Comparison of ENCODE assay signal across 33 mouse cellular contexts in the genomic region with DNA sequence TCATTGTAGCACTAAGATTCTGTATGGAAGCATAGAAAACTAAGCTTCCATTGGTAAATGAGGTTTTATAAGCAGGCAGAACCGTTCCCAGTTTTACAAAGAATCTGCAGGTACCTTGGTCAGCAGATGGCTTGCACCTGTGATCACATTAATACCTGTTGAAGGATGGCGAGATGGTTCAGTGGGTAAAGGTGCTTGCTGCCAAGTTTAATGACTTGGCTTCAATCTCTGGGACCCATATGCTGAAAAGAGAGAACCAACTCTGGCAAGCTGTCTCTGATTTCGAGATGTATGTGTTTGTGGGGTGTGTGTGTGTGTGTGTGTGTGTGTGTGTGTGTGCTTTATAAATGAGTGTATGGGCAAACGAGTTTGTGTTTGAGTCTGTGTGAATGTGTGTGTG. TPM values are rescaled to one million over a fixed set of nuclear protein-coding genes. Genes with fewer than 3 reads are reported as not detected.
DNase-seq lines count a peak whose midpoint lies in the region; ATAC-seq and TF ChIP-seq lines count a peak whose summit lies in the region.
"Had no signal": no experiment of that assay in that cellular context is flagged by ENCODE, and none has a peak within 500 bp of the region (broad histone marks: within the 10 kb centered on the region; RNA-seq: fewer than 3 reads in every experiment).

No protein-coding gene starts in this region.

- no peak for TF ChIP-seq CTCF in forebrain, postnatal 0 days (IDR thresholded peaks at IDR 0.05; ENCODE audit: low read depth)
- no peak for TF ChIP-seq CTCF in hindbrain, postnatal 0 days (IDR thresholded peaks at IDR 0.05; ENCODE audit: low read depth)
- TF ChIP-seq CTCF in brain, embryonic 14.5 days (IDR thresholded peaks at IDR 0.05; ENCODE audit: borderline replicate concordance, extremely low read depth, insufficient read depth, insufficient read length), result no peak

- H3K4me1 ChIP-seq in forebrain, embryonic 14.5 days (ENCODE audit: control insufficient read depth, insufficient read depth, low read length), result no peaks in the 10 kb centered on the region
- no peaks in the 10 kb centered on the region for H3K4me1 ChIP-seq in forebrain, postnatal 0 days (ENCODE audit: insufficient read depth)
- H3K4me1 ChIP-seq in hindbrain, postnatal 0 days (ENCODE audit: insufficient read depth, low read length), result no peaks in the 10 kb centered on the region
- no peaks in the 10 kb centered on the region for H3K4me1 ChIP-seq in hindbrain, embryonic 13.5 days (replicated peaks)
- H3K4me1 ChIP-seq: embryonic facial prominence, embryonic 12.5 days; embryonic facial prominence, embryonic 15.5 days; forebrain, embryonic 15.5 days; heart, embryonic 10.5 days; heart, embryonic 13.5 days had no signal

- H3K36me3 ChIP-seq in forebrain, embryonic 14.5 days (ENCODE audit: control insufficient read depth, insufficient read depth, low read length), result no peaks in the 10 kb centered on the region
- H3K36me3 ChIP-seq in forebrain, postnatal 0 days (ENCODE audit: insufficient read depth), result no peaks in the 10 kb centered on the region
- no peaks in the 10 kb centered on the region for H3K36me3 ChIP-seq in hindbrain, postnatal 0 days (ENCODE audit: insufficient read depth, low read length)
- no peaks in the 10 kb centered on the region for H3K36me3 ChIP-seq in hindbrain, embryonic 13.5 days
- H3K36me3 ChIP-seq: embryonic facial prominence, embryonic 12.5 days; embryonic facial prominence, embryonic 15.5 days; forebrain, embryonic 15.5 days; heart, embryonic 10.5 days; heart, embryonic 13.5 days had no signal

- no peak for ATAC-seq in forebrain, embryonic 14.5 days
- ATAC-seq in forebrain, postnatal 0 days, result no peak
- ATAC-seq in hindbrain, postnatal 0 days, result no peak
- ATAC-seq in hindbrain, embryonic 13.5 days (ENCODE audit: low FRiP score), result no peak
- ATAC-seq: activated CD4-positive, CD25-positive, alpha-beta regulatory T cell, adult 4 months; CD4-positive, CD25-positive, alpha-beta regulatory T cell, adult 4 months; forebrain, embryonic 15.5 days; inflammation-experienced regulatory T-cells, adult 6 months; intestine, embryonic 16.5 days had no signal

- no peak overlapping the region for H3K4me2 ChIP-seq in forebrain, embryonic 14.5 days (ENCODE audit: low read length)
- H3K4me2 ChIP-seq in forebrain, postnatal 0 days (ENCODE audit: low read depth), result no peak overlapping the region
- no peak overlapping the region for H3K4me2 ChIP-seq in hindbrain, postnatal 0 days (ENCODE audit: low read depth, low read length)
- H3K4me2 ChIP-seq in hindbrain, embryonic 13.5 days, result no peak overlapping the region
- H3K4me2 ChIP-seq: embryonic facial prominence, embryonic 12.5 days; embryonic facial prominence, embryonic 15.5 days; forebrain, embryonic 15.5 days; heart, embryonic 13.5 days had no signal

- WGBS in forebrain, embryonic 14.5 days, result 64% methylated on average over 4 of the region's 4 CpGs
- 56% methylated on average over 4 of the region's 4 CpGs for WGBS in forebrain, postnatal 0 days
- WGBS in hindbrain, postnatal 0 days, result 67% methylated on average over 4 of the region's 4 CpGs
- 79% methylated on average over 4 of the region's 4 CpGs for WGBS in hindbrain, embryonic 13.5 days

- no peak overlapping the region for H3K9ac ChIP-seq in forebrain, embryonic 14.5 days (ENCODE audit: low read length)
- H3K9ac ChIP-seq in forebrain, postnatal 0 days, result no peak overlapping the region
- H3K9ac ChIP-seq in hindbrain, postnatal 0 days (replicated peaks; ENCODE audit: low read length), result no peak overlapping the region
- no peak overlapping the region for H3K9ac ChIP-seq in hindbrain, embryonic 13.5 days
- H3K9ac ChIP-seq: embryonic facial prominence, embryonic 12.5 days; embryonic facial prominence, embryonic 15.5 days; forebrain, embryonic 15.5 days; heart, embryonic 13.5 days had no signal

- TF ChIP-seq POLR2A in brain, embryonic 14.5 days (IDR thresholded peaks at IDR 0.05; ENCODE audit: borderline replicate concordance, extremely low read depth, insufficient read depth, insufficient read length, poor library complexity, severe bottlenecking), result no peak

- no peaks in the 10 kb centered on the region for H3K9me3 ChIP-seq in forebrain, embryonic 14.5 days (replicated peaks; ENCODE audit: control insufficient read depth, low read length)
- no peaks in the 10 kb centered on the region for H3K9me3 ChIP-seq in forebrain, postnatal 0 days (ENCODE audit: low read length)
- no peaks in the 10 kb centered on the region for H3K9me3 ChIP-seq in hindbrain, postnatal 0 days (ENCODE audit: low read length)
- H3K9me3 ChIP-seq in hindbrain, embryonic 13.5 days, result no peaks in the 10 kb centered on the region
- H3K9me3 ChIP-seq: embryonic facial prominence, embryonic 12.5 days; embryonic facial prominence, embryonic 15.5 days; forebrain, embryonic 15.5 days; heart, embryonic 10.5 days; heart, embryonic 13.5 days had no signal

- no peak overlapping the region for H3K27ac ChIP-seq in forebrain, embryonic 14.5 days (ENCODE audit: low read depth, low read length)
- no peak overlapping the region for H3K27ac ChIP-seq in forebrain, postnatal 0 days (ENCODE audit: low read depth, low read length)
- no peak overlapping the region for H3K27ac ChIP-seq in hindbrain, postnatal 0 days
- H3K27ac ChIP-seq in hindbrain, embryonic 13.5 days, result no peak overlapping the region
- H3K27ac ChIP-seq: embryonic facial prominence, embryonic 12.5 days; embryonic facial prominence, embryonic 15.5 days; forebrain, embryonic 15.5 days; heart, adult 2 months; heart, embryonic 10.5 days; heart, embryonic 13.5 days had no signal

- no peak overlapping the region for H3K4me3 ChIP-seq in forebrain, embryonic 14.5 days (ENCODE audit: low read depth, low read length)
- H3K4me3 ChIP-seq in forebrain, postnatal 0 days (ENCODE audit: low read depth, low read length), result no peak overlapping the region
- no peak overlapping the region for H3K4me3 ChIP-seq in hindbrain, postnatal 0 days (ENCODE audit: low read length)
- no peak overlapping the region for H3K4me3 ChIP-seq in hindbrain, embryonic 13.5 days
- H3K4me3 ChIP-seq: embryonic facial prominence, embryonic 12.5 days; embryonic facial prominence, embryonic 15.5 days; forebrain, embryonic 15.5 days; heart, adult 2 months; heart, embryonic 10.5 days; heart, embryonic 13.5 days had no signal

- DNase-seq in forebrain, embryonic 14.5 days (ENCODE audit: low spot score), result peak; percentile 4
- DNase-seq in forebrain, postnatal 0 days, result no peak
- DNase-seq in hindbrain, postnatal 0 days (ENCODE audit: low spot score), result peak; percentile 11
- DNase-seq in brain, embryonic 14.5 days (ENCODE audit: low read depth), result peak; percentile 4
- DNase-seq in MN1 (ENCODE audit: low spot score), result no peak
- DNase-seq: adrenal gland, adult 8-10 months; adrenal gland, postnatal 25 days; cerebellum, adult 9-11 months; gastrocnemius, postnatal 10 days; gastrocnemius, postnatal 36 days; heart, adult 2 months; heart, postnatal 14 days; heart, postnatal 4 days; kidney, adult 18-20 months had no signal

- H3K27me3 ChIP-seq in forebrain, embryonic 14.5 days (replicated peaks; ENCODE audit: control insufficient read depth, insufficient read depth, low read length), result no peaks in the 10 kb centered on the region
- H3K27me3 ChIP-seq in forebrain, postnatal 0 days (ENCODE audit: insufficient read depth, low read length), result no peaks in the 10 kb centered on the region
- no peaks in the 10 kb centered on the region for H3K27me3 ChIP-seq in hindbrain, postnatal 0 days (ENCODE audit: insufficient read depth, low read length)
- no peaks in the 10 kb centered on the region for H3K27me3 ChIP-seq in hindbrain, embryonic 13.5 days
- H3K27me3 ChIP-seq: embryonic facial prominence, embryonic 12.5 days; embryonic facial prominence, embryonic 15.5 days; forebrain, embryonic 15.5 days; heart, embryonic 13.5 days had no signal

RNA-seq across cellular contexts. Expression of gene C030005K15Rik, which starts 27.3 kb away (rescaled TPM):
- polyA plus RNA-seq in forebrain, embryonic 14.5 days (2014; fragmentation: Nextera tagmentation; extraction: Ambion mirVana), result not detected in 2 replicates
- not detected in 2 replicates for total RNA-seq in forebrain, postnatal 0 days (2014; rRNA removed)
- polyA plus RNA-seq in forebrain, postnatal 0 days (2015; fragmentation: Nextera tagmentation; extraction: Ambion mirVana), result not detected in 2 replicates
- total RNA-seq in hindbrain, postnatal 0 days (2014; rRNA removed), result not detected in 2 replicates
- polyA plus RNA-seq in hindbrain, postnatal 0 days (2015; fragmentation: Nextera tagmentation; extraction: Ambion mirVana), result not detected in 2 replicates
- polyA plus RNA-seq in hindbrain, embryonic 13.5 days (2015; fragmentation: Nextera tagmentation; extraction: Ambion mirVana), result not detected in 2 replicates
- polyA plus RNA-seq in brain, embryonic 14.5 days (2012; rRNA removed), result not detected in 2 replicates
- total RNA-seq: adrenal gland, adult 8-10 months; adrenal gland, postnatal 25 days; common myeloid progenitor, adult 5-6 weeks; gastrocnemius, adult 18-20 months; gastrocnemius, postnatal 10 days; gastrocnemius, postnatal 36 days; granulocyte monocyte progenitor cell, adult 5-6 weeks; heart, adult 2 months; heart, postnatal 14 days; heart, postnatal 4 days; MEL had no signal
- polyA plus RNA-seq: activated CD4-positive, CD25-positive, alpha-beta regulatory T cell, adult 4 months; C2C12; CD4-positive, CD25-positive, alpha-beta regulatory T cell, adult 4 months; cerebellum, adult 2 months; embryonic facial prominence, embryonic 12.5 days; embryonic facial prominence, embryonic 15.5 days; forebrain, embryonic 11.5 days; forebrain, embryonic 15.5 days; heart, adult 2 months; heart, embryonic 10.5 days; heart, embryonic 13.5 days; heart, embryonic 16.5 days; hindbrain, embryonic 11.5 days; inflammation-experienced regulatory T-cells, adult 6 months; intestine, embryonic 16.5 days had no signal

Comparison
In these comparisons a context has a peak if more than half of its experiments do, and no peak if none do; other contexts are left out.
1. DNase-seq: peak in forebrain, embryonic 14.5 days (single experiment), hindbrain, postnatal 0 days (single experiment) and brain, embryonic 14.5 days (single experiment); none in forebrain, postnatal 0 days (single experiment) and MN1 (single experiment).